Mouse (Mus musculus): ENCODE results near the gene Phf23.
"Not testable (repeated sequence)": the region's sequence is repeated elsewhere in the genome, so short reads cannot be mapped to it uniquely, and the experiment has no call there.

Gene Phf23

DNA sequence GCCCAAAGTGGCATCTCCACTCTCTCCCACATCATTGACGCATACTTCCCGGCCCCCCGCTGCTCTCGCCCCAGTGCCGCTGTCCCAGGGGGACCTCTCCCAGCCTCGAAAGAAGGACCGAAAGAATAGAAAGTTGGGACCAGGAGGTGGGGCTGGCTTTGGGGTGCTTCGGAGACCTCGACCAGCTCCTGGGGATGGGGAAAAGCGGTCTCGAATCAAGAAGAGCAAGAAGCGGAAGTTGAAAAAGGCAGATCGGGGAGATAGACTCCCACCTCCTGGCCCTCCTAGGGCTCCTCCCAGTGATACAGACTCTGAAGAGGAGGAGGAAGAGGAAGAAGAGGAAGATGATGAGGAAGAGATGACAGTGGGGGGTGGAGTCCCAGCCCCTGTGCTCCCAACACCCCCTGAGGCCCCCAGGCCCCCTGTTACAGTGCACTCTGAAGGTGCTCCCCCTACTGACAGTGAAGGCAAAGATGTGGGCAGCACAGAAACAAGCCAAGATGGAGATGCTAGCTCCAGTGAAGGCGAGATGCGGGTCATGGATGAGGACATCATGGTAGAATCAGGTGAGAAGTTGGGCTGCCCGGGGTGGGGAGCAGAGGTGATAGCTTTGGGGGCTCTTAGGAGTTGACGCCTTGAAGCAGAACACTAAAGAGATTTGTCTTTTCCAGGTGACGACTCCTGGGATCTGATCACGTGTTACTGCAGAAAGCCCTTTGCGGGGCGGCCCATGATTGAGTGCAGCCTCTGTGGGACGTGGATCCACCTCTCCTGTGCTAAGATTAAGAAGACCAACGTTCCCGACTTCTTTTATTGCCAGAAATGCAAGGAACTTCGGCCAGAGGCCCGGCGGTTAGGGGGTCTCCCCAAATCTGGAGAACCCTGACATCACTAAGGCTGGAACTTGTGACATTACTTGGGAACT lies 3.3 kb downstream of the Phf23 start:
- CTCF ChIA-PET = no interaction called here

DNA sequence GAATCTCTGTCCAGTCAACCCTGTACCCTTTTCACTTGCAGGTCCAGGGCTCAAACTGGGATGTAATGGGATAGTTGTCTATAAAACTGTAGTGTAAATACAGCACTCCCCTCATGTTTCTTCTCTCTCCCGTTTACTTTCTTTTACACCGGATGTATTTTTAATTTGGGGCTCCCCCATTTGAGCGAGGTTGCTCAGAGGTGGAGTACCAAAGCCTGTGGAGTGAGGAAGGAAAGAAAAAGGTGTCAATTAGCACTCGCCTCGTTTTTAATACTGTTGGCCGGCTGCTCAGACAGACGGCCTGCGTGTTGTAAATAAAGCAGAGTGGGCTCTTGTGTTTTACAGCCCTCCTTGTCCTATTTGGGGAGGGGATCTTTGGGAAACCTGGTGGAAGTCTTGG lies 4.1 kb downstream of the Phf23 start:
- CTCF ChIA-PET = no interaction called here

DNA sequence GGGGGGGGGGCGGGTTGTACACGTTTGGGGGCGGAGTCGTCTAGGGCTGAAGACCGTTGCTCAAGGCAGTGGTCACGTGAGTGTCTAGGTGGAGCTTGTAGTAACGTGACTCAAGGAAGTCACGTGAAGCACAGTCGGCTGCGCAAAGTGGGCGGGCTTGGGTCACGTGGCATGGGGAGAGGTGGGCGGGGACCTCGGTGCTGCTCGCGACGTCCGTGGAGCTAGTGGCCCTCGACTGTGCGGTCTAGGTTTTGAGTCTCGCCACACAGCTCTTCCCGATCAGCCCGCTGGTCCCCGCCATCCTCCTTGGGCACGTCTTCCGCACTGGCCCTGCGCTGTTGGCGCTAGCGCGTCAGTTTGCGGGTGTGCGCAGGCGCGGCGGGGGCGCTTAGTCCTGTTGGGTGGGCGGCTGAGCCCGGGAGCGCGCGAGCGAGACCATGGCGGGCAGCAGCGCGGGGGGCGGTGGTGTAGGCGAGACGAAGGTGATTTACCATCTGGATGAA lies 4.9 kb downstream of the Phf23 start, which contains the start of gene Dvl2:
Dvl2 (plus strand) TSS at position 200 of the 503 bp plus-strand sequence.
- CTCF ChIA-PET = no interaction called here

DNA sequence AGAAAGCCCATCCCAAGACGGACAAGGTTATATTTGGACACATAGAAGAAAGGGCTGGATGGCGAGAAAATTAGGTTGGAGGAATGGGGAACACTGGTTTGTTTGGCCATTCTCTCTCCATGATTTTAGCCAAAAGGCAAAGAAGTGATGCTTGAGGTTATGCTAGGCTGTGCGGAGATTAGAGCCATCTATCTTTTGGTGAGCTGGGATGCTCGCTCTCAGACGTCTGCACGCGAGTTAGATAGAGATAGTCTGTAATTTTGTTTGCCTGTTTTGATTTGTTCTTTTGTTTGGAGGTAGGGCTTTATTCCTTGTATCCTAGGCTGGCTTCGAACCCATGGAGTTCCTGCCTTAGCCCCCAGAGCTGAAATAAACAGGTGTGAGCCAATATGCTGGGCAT lies 5.6 kb downstream of the Phf23 start:
- CTCF ChIA-PET = no interaction called here

DNA sequence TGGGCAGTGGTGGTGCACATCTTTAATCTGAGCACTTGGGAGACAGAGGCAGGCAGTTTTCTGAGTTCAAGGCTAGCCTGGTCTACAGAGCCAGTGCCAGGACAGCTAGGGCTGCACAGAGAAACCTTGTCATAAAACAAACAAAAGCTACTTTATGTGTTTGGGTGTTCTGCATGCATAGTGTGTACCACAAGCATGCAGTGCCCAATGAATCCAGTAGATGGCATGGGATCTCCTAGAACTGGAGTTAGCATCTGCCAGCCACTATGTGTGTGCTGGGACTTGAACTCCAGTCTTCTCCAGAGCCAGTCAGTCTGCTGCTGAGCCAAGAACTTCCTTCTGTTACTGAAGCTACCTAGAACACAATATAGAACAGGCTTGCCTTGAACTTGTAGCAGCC lies 6.3 kb downstream of the Phf23 start:
- CTCF ChIA-PET = interaction anchor here (0.7 kb wide), 1 partner anchor 21 kb away, joined by 3 read pairs; no protein-coding TSS in a partner anchor

DNA sequence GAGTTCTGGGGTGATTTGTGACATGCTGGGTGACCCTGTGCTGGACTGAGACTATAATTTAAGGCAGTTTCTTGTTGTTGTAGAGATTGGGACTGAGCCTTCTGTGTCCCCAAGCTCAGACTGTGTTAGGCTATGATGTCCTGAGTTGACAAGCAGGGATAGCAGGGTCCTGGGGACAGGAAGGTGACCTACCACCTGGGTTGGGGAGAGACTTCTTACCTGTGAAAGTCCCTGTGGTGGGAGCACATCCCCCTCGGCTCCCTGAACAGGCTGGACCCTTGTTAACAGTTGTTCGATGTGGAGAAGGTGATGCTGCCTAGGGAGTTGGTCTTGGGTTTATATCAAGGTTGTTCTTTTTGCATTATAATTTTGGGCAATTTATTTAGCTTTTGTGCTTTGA lies 6.9 kb downstream of the Phf23 start:
- CTCF ChIA-PET = interaction anchor here (0.8 to 0.9 kb wide), 2 partner anchors 20 to 28 kb away, joined by 3 to 4 read pairs; partner anchors contain the start of gene Elp5

DNA sequence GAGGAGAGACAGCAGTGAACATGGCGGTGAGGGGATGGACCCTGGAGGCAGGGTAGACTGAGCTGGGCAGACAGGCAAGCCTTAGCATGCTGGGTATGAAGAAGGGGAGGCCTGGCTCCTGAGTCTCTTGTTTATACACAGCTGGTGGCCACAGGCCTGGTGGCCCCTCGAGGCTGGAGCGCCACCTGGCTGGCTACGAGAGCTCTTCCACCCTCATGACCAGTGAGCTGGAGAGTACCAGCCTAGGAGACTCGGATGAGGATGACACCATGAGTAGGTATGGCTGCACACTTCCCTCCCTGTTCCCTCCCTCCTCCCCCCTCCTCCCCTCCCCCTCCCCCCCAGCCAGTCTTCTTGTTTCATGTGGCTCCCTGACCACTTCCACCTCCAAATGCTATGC lies 9.9 kb downstream of the Phf23 start:
- CTCF ChIA-PET = interaction anchor here (0.9 kb wide), 1 partner anchor 72 kb away, joined by 3 read pairs; no protein-coding TSS in a partner anchor

DNA sequence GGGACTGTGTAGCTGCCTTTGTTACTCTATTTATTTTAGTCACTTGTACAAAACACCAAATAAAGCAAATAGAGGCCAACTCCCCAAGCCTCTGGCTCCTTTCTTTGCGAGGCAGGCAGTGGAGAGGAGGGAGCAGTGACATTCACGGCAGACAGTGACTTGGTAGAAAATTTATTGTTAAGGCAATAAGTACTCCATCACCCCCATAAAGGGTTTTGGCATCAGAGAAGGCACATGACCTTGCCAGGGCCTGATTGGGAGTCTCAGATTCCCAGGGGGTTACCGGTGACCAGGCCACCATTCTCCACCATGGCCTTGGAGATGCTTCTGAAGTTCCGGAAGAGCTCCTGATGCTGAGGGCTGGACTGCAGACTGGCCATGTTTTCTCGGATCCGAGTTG lies 14.5 kb downstream of the Phf23 start:
- CTCF ChIA-PET = no interaction called here

DNA sequence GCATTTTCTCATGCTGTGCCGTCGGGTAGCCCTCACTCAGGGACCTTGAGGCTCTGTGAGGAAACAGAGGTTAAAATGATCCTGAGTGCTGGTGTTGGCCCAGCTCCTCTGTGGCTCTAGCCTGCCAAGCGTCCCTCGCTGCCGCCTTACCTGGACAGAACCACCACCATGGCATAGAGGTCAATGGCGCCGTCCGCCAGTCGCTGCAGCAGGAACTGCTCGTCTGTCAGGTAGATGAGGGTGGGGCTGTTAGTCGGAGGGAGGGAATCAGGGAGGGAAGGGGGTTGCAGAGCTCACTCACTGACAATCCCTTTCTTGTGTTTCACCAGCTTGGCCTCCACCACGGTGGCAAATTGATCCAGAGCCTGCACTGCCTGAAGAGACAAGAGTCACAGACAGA lies 15.0 kb downstream of the Phf23 start:
- CTCF ChIA-PET = no interaction called here

DNA sequence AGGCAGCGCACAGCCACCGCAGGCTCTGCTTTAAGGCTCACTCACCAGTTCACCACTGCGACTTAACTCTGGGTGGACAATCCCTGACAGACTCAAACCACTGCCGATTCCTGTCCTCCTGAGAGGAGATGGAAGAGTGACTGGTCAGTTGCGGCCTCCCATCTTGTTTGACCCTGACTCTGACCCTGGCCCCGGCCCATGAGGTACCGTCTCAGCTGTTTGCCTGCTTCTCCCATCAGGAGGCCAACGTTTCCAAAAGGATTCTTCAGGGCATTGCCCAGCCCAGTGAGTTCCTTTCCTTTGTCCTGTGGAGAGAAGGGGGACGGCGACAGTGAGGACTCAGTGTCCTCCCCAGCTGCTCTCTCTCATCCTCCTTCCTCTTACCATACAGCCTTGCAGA lies 15.4 kb downstream of the Phf23 start:
- CTCF ChIA-PET = no interaction called here

DNA sequence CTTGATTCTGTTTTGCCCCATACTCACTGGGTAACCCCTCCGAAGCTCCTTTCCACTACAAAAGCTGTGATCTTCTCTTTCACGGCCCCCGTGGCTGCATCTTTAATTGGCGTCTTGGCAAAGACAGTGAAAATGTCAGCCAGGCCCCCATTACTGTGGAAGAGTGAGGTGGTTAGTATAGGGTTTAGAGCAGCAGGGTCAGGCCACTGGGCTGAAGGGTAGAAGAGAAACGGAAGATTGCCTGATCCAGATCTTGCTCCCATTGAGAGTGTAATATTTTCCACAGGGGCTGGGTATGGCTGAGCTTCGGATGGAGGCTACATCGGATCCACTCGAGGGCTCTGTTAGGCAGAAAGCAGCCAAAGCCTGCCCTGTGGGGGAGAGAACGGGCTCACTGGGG lies 17.4 kb downstream of the Phf23 start:
- CTCF ChIA-PET = interaction anchor here (0.5 to 0.7 kb wide), 2 partner anchors 321 to 594 kb away, joined by 3 read pairs; no protein-coding TSS in a partner anchor

DNA sequence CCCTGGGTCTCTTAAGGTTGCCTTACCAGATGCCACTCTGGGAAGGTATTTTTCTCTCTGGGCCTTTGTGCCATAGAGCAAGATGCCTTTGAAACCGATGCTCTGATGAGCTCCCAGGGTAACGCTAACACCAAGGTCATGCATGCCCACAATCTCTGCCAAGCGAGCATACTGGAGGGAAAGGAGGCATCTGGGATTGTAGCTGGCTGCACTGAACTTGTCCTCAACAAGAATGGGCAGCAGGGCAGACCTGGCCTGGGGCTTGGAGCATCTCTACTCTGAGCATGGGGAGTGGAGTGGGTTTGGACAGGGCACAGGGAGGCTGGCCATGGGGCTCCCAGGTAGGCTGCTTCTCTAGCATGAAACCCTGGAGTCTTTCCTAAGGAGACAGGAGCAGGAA lies 17.8 kb downstream of the Phf23 start:
- CTCF ChIA-PET = interaction anchor here (0.5 kb wide), 1 partner anchor 594 kb away, joined by 3 read pairs; no protein-coding TSS in a partner anchor

DNA sequence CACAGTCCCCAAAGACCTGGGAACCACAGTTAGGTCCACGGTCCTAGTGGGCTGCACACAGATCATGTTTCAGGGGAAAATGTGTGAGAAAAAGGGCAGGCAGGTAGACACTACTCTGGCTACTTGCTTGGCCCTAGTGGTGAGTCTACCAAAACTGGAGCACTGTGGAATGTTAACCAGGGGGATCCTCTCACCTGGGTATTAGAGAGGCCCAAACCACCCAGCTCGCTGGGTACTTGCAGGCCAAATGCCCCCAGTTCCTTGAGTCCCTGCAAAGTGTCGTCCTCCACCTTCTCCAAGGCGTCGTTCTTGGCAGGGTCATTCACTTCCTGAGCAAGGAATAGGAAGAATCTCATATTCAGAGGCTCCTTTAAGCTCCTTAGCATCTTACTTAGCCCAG lies 18.5 kb downstream of the Phf23 start:
- CTCF ChIA-PET = no interaction called here

DNA sequence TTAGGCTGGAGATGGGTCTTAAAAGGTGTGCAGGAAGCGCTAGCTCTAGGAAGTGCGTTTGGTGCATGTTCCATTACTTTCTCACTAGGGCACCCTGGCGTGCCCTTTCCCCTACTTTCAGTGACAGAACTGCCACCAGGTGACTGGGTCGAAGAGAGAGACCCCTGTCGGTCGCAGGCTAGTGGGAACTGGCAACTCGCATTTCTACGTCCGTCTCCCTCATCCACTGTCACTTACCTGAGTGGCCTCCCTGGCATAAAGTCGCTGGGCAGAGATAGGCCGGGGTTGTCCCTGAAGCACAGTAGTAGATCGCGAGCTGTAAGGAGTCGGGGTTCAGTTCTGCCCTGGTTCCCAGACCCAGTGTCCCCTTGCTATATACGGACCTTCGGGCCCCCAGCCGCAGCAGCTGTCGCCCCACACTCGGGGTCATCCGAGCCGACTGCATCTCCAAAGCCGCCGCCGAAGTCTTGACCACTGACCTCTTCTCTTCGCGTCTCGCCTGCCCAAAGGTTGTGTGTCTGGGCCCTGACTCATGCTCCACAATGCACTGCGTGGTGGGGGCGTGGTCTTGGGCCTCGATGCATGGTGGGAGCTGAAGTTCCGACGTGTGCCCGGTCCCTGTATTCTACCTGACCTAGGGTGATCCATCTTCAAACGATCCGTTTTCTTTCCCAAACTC lies 19.4 kb downstream of the Phf23 start, which contains the start of gene Acadvl:
Acadvl (minus strand) TSS at position 532 of the 679 bp plus-strand sequence.
- CTCF ChIA-PET = interaction anchor here (0.6 kb wide), 1 partner anchor 383 kb away, joined by 3 read pairs; no protein-coding TSS in a partner anchor

DNA sequence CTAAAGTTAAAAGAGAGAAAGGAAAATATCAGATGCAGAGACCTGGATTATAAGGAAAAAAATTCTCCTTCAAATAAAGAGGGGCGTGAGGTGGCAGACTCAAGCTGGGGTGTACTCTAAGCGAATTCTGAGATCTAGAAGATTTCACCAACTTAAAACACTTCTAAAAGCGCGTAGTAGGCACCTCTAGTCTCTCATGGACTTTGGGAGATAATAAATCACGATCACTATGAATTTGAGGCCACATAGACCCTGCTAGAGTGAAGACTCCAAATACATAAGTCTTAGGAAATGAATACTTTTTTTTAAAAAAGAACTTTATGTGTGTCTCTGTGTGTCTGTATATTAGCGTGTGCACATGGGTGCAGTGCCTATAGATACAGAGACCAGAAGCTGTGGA lies 20.1 kb downstream of the Phf23 start:
- CTCF ChIA-PET = no interaction called here

DNA sequence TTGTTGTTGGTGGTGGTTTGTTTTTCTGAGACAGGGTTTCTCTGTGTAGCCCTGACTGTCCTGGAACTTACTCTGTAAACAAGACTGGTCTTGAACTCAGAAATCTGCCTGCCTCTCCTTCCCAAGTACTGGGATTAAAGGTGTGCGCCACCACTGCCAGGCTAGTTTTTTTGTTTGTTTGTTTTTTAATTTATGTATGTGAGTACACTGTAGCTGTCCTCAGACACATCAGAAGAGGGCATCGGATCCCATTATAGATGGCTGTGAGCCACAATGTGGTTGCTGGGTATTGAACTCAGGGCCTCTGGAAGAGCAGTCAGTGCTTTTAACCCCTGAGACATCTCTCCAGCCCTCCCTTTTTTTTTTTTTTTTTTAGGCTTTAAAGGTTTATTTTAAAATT lies 20.6 kb downstream of the Phf23 start:
- CTCF ChIA-PET = not testable (repeated sequence)

DNA sequence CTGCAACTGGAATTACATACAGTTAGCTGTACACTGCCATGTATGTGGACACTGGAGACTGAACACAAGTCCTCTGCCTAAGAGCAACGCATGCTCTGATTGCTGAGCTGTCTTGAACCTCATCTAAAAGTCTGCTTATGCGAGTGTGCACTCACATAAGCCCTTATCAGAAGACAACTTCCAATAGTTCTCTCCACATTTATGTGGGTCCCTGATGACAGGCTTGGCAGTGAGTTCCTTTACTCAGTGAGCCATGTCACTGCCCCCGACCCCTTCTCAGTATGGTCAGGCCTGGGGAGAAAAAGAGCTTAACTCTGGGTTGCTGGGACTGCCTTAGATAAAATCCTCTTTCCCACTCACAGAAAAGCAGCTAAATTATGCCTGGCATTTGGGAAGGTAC lies 21.1 kb downstream of the Phf23 start, which contains the start of gene Dlg4:
Dlg4 (plus strand) TSS at position 274 of the 400 bp plus-strand sequence.
- CTCF ChIA-PET = no interaction called here

DNA sequence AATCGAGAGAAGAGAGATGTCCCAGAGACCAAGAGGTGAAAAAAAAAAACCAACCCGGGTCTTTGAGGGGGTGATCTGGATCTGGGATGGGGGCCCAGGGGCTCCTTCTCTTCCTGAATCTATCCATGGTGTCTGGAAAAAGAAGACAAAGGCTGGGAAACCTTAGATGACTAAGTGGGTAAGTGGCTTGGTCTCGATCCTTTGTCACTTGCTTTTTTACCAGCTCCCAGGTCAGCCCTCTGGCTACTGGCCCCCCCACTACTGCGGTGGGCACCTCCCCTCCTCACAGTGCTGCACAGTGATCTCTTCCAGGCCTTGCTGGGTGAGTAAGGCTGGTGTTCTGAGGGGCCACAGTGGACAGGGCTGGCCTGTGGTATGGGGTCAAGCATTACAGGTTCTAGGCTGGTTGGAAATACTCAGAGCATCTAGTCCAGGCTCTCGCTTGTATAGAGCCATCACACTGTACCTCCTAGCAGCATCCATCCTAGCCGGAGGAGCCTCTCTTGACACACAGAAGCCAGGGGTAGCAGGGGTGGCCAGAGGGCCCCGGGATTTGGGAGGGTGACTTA lies 21.7 kb downstream of the Phf23 start:
- CTCF ChIA-PET = no interaction called here

DNA sequence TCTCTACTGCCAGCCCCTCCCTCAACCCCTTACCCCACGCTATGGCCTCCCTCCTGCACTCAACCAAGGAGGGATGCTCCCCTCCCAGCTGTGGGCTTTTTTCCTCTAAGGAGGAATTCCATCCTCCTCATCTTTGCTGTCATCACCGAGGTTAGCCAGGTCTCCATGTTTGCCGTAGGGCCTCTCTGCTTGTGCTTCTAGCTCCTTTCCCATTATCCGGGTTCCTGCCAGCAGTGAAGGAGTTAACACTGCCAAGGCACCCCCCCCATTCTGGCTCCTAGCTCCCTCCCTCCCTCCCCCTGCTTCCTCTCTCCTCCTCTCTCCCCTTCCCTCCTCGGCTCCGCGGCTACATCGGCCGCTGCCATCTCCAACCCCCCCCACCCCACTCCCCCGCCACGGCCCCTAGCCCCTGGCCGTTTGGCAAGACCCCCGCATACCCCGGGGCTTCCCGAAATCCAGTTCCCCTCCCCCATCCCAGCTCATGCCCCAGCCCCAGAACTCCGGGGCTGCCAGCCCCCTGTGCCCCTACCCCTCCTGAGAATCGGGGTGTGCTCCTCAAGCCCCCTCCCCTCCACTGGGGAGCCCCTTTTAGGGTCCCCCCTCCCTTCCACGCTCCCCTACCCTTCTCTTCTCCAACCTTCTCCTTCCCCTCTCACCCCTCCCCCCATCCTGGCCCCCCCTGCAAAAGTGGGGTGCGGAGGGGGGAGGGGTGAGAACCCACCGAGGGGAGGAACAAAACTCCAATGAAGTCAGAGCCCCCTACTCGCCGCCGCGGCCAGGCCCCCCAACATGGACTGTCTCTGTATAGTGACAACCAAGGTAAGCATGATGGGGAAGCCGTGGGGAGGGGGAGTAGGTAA lies 22.8 kb downstream of the Phf23 start:
- CTCF ChIA-PET = interaction anchor here (0.6 to 0.7 kb wide), 3 partner anchors 45 to 385 kb away, joined by 3 to 8 read pairs (median 3); no protein-coding TSS in a partner anchor

DNA sequence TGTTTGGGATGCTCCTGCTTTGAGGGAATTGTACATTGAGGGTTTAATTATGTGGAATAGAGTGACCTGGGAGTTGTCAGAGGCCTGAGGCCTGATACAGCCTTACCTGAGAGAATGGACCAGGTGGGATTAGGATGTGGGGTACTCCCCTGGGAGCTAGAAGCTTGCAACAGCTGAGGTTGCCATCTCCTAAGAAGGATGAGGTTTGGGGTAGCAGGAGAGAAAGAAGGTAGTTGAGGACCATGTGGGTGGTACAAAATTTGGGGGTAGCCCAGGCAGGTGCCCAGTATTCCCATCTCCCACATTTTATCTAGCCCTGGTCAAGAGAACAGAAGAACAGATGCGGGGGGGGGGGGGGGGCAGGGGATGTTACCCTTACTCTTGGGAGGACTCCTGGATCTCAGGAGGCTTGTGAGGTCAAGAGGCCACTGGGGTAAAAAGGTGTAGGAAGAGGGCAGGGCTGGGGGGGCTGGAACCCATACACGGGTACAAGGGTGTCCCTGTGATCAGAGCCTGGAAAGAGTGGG lies 24.0 kb downstream of the Phf23 start:
- CTCF ChIA-PET = interaction anchor here (0.7 kb wide), 1 partner anchor 46 kb away, joined by 3 read pairs; no protein-coding TSS in a partner anchor
